Mouse (Mus musculus): ENCODE results near the gene Ankrd34b. TPM values are rescaled to one million over a fixed set of nuclear protein-coding genes. Genes with fewer than 3 reads are reported as not detected.

Ankrd34b gene
- polyA plus RNA-seq, 1 experiment from 2014 or later: 0.21 TPM

- 69% methylated on average over 3 of the region's 3 CpGs for WGBS
- Histone ChIP-seq H3K4me2 (ENCODE audit: low read depth) (no peak overlapping the region), H3K27me3 (ENCODE audit: control insufficient read depth, insufficient read depth, low read length) (peaks cover 32% of the 10 kb centered on the region), H3K4me3 (ENCODE audit: low read depth, low read length) (no peak overlapping the region), H3K9ac (ENCODE audit: low read length) (no peak overlapping the region), H3K9me3 (ENCODE audit: control insufficient read depth, low read length) (no peaks in the 10 kb centered on the region), H3K27ac (ENCODE audit: low read depth, low read length) (no peak overlapping the region), H3K36me3 (ENCODE audit: control insufficient read depth, insufficient read depth, low read length) (no peaks in the 10 kb centered on the region), H3K4me1 (ENCODE audit: control insufficient read depth, insufficient read depth, low read length) (peaks cover 5% of the 10 kb centered on the region; the same call in 1 of the 2 replicates)
- DNase-seq (ENCODE audit: low spot score): no peak
- no peak for ATAC-seq (ENCODE audit: insufficient read depth, low FRiP score, low TSS enrichment)
Observed at GRCm38 (mm10) chr13:92423711-92424110, 2.0 kb upstream of the Ankrd34b start.

GRCm38 (mm10) chr13:92426294-92427051, 777 bp downstream of the Ankrd34b start:
- H3K9me3 ChIP-seq (ENCODE audit: control insufficient read depth, low read length): no peaks in the 10 kb centered on the region
- H3K4me2 ChIP-seq (ENCODE audit: low read depth): peak overlapping the region; percentile 99
- no peaks in the 10 kb centered on the region for H3K36me3 ChIP-seq (ENCODE audit: control insufficient read depth, insufficient read depth, low read length)
- DNase-seq (ENCODE audit: low spot score) (peak; percentile 47), ATAC-seq (ENCODE audit: insufficient read depth, low FRiP score, low TSS enrichment) (peak; percentile 55)
- WGBS: under 1% methylated on average over 84 of the region's 92 CpGs
- peaks cover 5% of the 10 kb centered on the region; the same call in 1 of the 2 replicates for H3K4me1 ChIP-seq (ENCODE audit: control insufficient read depth, insufficient read depth, low read length)
- peaks cover 32% of the 10 kb centered on the region for H3K27me3 ChIP-seq (ENCODE audit: control insufficient read depth, insufficient read depth, low read length)
- H3K9ac ChIP-seq (ENCODE audit: low read length): peak overlapping the region; percentile 44
- peak overlapping the region; percentile 58 for H3K4me3 ChIP-seq (ENCODE audit: low read depth, low read length)
- H3K27ac ChIP-seq (ENCODE audit: low read depth, low read length): no peak overlapping the region

DNA sequence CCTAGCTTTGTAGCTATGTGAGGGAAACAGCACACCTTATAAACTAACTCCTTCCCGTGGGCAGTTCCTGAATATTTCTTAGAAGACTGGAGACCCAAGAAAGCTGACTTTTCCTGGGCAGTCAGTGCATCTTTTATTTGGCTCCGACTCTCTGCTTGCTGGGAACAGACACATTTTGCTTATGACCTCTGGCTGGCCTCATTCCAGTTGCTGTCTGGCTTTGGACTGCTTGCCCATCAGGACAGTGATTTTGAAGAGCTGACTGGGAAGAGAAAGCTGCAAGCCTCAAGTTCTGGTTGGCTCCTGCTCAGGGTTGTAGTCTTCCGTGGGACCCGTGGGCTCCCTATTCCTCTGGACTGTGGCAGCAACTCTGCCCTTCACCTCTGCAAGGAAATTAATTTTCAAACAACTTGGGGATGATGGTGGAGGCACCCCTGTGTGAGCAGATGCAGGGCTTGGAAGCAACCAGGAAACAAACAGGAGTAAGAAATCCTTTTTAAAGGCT, 1.7 kb downstream of the Ankrd34b start:
- no peak for DNase-seq (ENCODE audit: low spot score)
- H3K27me3 ChIP-seq (ENCODE audit: control insufficient read depth, insufficient read depth, low read length): peaks cover 32% of the 10 kb centered on the region

DNA sequence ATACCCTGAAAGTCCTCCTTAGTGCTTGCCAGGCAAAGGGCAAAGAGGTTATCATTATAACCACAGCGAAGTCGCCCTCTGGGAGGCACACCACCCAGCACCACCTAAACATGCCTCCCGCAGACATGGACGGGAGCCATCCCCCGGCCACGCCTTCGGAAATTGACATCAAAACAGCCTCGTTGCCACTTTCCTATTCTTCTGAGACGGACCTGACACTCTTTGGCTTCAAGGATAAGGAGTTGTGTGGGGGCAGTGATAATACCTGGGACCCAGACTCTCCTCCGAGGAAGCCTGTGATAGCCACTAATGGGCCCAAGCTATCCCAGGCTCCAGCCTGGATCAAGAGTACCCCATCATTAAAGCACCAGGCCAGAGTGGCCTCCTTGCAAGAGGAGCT, 13.0 kb downstream of the Ankrd34b start:
- Histone ChIP-seq H3K27ac (ENCODE audit: low read depth, low read length) (no peak overlapping the region), H3K36me3 (ENCODE audit: control insufficient read depth, insufficient read depth, low read length) (no peaks in the 10 kb centered on the region), H3K4me1 (ENCODE audit: control insufficient read depth, insufficient read depth, low read length) (no peaks in the 10 kb centered on the region), H3K9ac (ENCODE audit: low read length) (no peak overlapping the region), H3K4me2 (ENCODE audit: low read depth) (no peak overlapping the region), H3K27me3 (ENCODE audit: control insufficient read depth, insufficient read depth, low read length) (no peaks in the 10 kb centered on the region), H3K9me3 (ENCODE audit: control insufficient read depth, low read length) (no peaks in the 10 kb centered on the region), H3K4me3 (ENCODE audit: low read depth, low read length) (no peak overlapping the region)
- ATAC-seq (ENCODE audit: insufficient read depth, low FRiP score, low TSS enrichment) (no peak), DNase-seq (ENCODE audit: low spot score) (no peak)
- WGBS: 91% methylated on average over 10 of the region's 10 CpGs

More for the DNA sequence above, 1.7 kb downstream of the Ankrd34b start:
- no peak overlapping the region for H3K9ac ChIP-seq (ENCODE audit: low read length)
- H3K9me3 ChIP-seq (ENCODE audit: control insufficient read depth, low read length): no peaks in the 10 kb centered on the region
- no peaks in the 10 kb centered on the region for H3K36me3 ChIP-seq (ENCODE audit: control insufficient read depth, insufficient read depth, low read length)
- no peak for ATAC-seq (ENCODE audit: insufficient read depth, low FRiP score, low TSS enrichment)
- peaks cover 5% of the 10 kb centered on the region; the same call in 1 of the 2 replicates for H3K4me1 ChIP-seq (ENCODE audit: control insufficient read depth, insufficient read depth, low read length)
- 49% methylated on average over 4 of the region's 4 CpGs for WGBS
- no peak overlapping the region for H3K27ac ChIP-seq (ENCODE audit: low read depth, low read length)
- peak overlapping the region; percentile 99 for H3K4me2 ChIP-seq (ENCODE audit: low read depth)
- no peak overlapping the region for H3K4me3 ChIP-seq (ENCODE audit: low read depth, low read length)

- ATAC-seq (ENCODE audit: insufficient read depth, low FRiP score, low TSS enrichment) (no peak), DNase-seq (ENCODE audit: low spot score) (no peak)
- Histone ChIP-seq H3K4me3 (ENCODE audit: low read depth, low read length) (no peak overlapping the region), H3K4me1 (ENCODE audit: control insufficient read depth, insufficient read depth, low read length) (no peaks in the 10 kb centered on the region), H3K36me3 (ENCODE audit: control insufficient read depth, insufficient read depth, low read length) (no peaks in the 10 kb centered on the region), H3K9me3 (ENCODE audit: control insufficient read depth, low read length) (no peaks in the 10 kb centered on the region), H3K27me3 (ENCODE audit: control insufficient read depth, insufficient read depth, low read length) (no peaks in the 10 kb centered on the region), H3K27ac (ENCODE audit: low read depth, low read length) (no peak overlapping the region), H3K4me2 (ENCODE audit: low read depth) (no peak overlapping the region), H3K9ac (ENCODE audit: low read length) (no peak overlapping the region)
- 79% methylated on average over 13 of the region's 13 CpGs for WGBS
Observed at GRCm38 (mm10) chr13:92440286-92440685, 14.6 kb downstream of the Ankrd34b start.

- H3K9ac ChIP-seq (ENCODE audit: low read length): no peak overlapping the region
- H3K4me3 ChIP-seq (ENCODE audit: low read depth, low read length): no peak overlapping the region
- no peak overlapping the region for H3K4me2 ChIP-seq (ENCODE audit: low read depth)
- H3K36me3 ChIP-seq (ENCODE audit: control insufficient read depth, insufficient read depth, low read length): no peaks in the 10 kb centered on the region
- no peak for DNase-seq (ENCODE audit: low spot score)
- WGBS: 92% methylated on average over 7 of the region's 7 CpGs
- no peaks in the 10 kb centered on the region for H3K9me3 ChIP-seq (ENCODE audit: control insufficient read depth, low read length)
- ATAC-seq (ENCODE audit: insufficient read depth, low FRiP score, low TSS enrichment): no peak
- no peaks in the 10 kb centered on the region for H3K27me3 ChIP-seq (ENCODE audit: control insufficient read depth, insufficient read depth, low read length)
- no peaks in the 10 kb centered on the region for H3K4me1 ChIP-seq (ENCODE audit: control insufficient read depth, insufficient read depth, low read length)
- no peak overlapping the region for H3K27ac ChIP-seq (ENCODE audit: low read depth, low read length)
Observed at GRCm38 (mm10) chr13:92446872-92447271, 21.2 kb downstream of the Ankrd34b start.

GRCm38 (mm10) chr13:92464698-92465097, 39.0 kb downstream of the Ankrd34b start:
- no peak for ATAC-seq (ENCODE audit: insufficient read depth, low FRiP score, low TSS enrichment)
- Histone ChIP-seq H3K9me3 (ENCODE audit: control insufficient read depth, low read length) (no peaks in the 10 kb centered on the region), H3K4me3 (ENCODE audit: low read depth, low read length) (no peak overlapping the region), H3K27ac (ENCODE audit: low read depth, low read length) (no peak overlapping the region), H3K4me2 (ENCODE audit: low read depth) (no peak overlapping the region), H3K4me1 (ENCODE audit: control insufficient read depth, insufficient read depth, low read length) (no peaks in the 10 kb centered on the region), H3K36me3 (ENCODE audit: control insufficient read depth, insufficient read depth, low read length) (no peaks in the 10 kb centered on the region), H3K27me3 (ENCODE audit: control insufficient read depth, insufficient read depth, low read length) (no peaks in the 10 kb centered on the region), H3K9ac (ENCODE audit: low read length) (no peak overlapping the region)
- WGBS: 93% methylated on average over 3 of the region's 3 CpGs
- no peak for DNase-seq (ENCODE audit: low spot score)

GRCm38 (mm10) chr13:92467891-92468290, 42.2 kb downstream of the Ankrd34b start:
- H3K4me3 ChIP-seq (ENCODE audit: low read depth, low read length): no peak overlapping the region
- WGBS: 73% methylated on average over 9 of the region's 9 CpGs
- ATAC-seq (ENCODE audit: insufficient read depth, low FRiP score, low TSS enrichment): no peak

DNA sequence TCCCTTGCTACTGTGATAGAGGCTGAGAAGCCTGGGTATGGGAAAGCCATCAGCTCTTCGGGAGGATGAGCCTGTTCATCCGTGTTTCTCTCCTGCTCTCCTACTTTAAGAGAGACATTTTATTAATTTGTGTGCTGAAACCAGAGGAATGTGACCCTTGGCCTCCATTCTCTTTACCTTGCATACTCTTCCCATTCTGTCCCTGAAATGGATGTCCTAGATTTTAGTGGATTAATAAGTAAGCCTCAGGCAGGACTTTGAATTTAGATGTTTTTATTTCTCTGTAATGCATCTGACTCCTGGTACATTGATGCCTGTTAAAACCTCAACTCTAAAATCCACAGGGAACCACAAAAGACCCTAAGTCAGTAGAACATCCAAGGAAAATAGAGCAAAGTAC, 43.7 kb downstream of the Ankrd34b start:
- Histone ChIP-seq H3K4me2 (ENCODE audit: low read depth) (no peak overlapping the region), H3K9me3 (ENCODE audit: control insufficient read depth, low read length) (no peaks in the 10 kb centered on the region), H3K36me3 (ENCODE audit: control insufficient read depth, insufficient read depth, low read length) (no peaks in the 10 kb centered on the region), H3K27ac (ENCODE audit: low read depth, low read length) (no peak overlapping the region), H3K27me3 (ENCODE audit: control insufficient read depth, insufficient read depth, low read length) (no peaks in the 10 kb centered on the region), H3K4me3 (ENCODE audit: low read depth, low read length) (no peak overlapping the region), H3K9ac (ENCODE audit: low read length) (no peak overlapping the region), H3K4me1 (ENCODE audit: control insufficient read depth, insufficient read depth, low read length) (no peaks in the 10 kb centered on the region)
- no peak for DNase-seq (ENCODE audit: low spot score)
- WGBS: 81% methylated on average over 2 of the region's 2 CpGs
- no peak for ATAC-seq (ENCODE audit: insufficient read depth, low FRiP score, low TSS enrichment)

More at GRCm38 (mm10) chr13:92467891-92468290, 42.2 kb downstream of the Ankrd34b start:
- no peak overlapping the region for H3K9ac ChIP-seq (ENCODE audit: low read length)
- H3K9me3 ChIP-seq (ENCODE audit: control insufficient read depth, low read length): no peaks in the 10 kb centered on the region
- H3K27me3 ChIP-seq (ENCODE audit: control insufficient read depth, insufficient read depth, low read length): no peaks in the 10 kb centered on the region
- H3K4me1 ChIP-seq (ENCODE audit: control insufficient read depth, insufficient read depth, low read length): no peaks in the 10 kb centered on the region
- H3K4me2 ChIP-seq (ENCODE audit: low read depth): no peak overlapping the region
- no peak for DNase-seq (ENCODE audit: low spot score)
- no peaks in the 10 kb centered on the region for H3K36me3 ChIP-seq (ENCODE audit: control insufficient read depth, insufficient read depth, low read length)
- H3K27ac ChIP-seq (ENCODE audit: low read depth, low read length): no peak overlapping the region
